Mouse (Mus musculus): ENCODE measurements around the gene Bhlhe41. TPM values are rescaled to one million over a fixed set of nuclear protein-coding genes. Genes with fewer than 3 reads are reported as not detected.

Bhlhe41 gene
- polyA plus RNA-seq, 1 experiment from 2014 or later = 1.7 TPM

DNA sequence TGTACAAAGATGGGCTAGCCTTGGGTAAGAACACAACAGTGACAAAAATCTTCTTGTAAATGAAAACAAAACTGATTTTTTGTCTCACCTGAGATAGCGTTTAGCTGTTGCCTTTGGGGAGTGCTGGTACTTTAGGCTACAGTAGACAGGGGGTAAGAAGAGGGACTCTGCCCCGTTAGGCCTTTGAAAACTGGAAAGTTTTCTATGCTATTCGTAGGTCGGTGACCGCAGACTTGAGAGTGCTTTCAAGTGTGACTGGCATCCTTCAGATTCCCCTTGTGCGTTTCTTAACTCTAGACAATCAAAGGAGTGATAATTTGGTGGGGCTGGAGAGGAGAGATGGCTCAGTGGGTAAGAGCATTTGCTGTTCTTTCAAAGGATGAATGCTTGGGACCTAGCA, 22.4 kb upstream of the Bhlhe41 start:
- H3K27ac ChIP-seq (replicated peaks) = no peak overlapping the region

DNA sequence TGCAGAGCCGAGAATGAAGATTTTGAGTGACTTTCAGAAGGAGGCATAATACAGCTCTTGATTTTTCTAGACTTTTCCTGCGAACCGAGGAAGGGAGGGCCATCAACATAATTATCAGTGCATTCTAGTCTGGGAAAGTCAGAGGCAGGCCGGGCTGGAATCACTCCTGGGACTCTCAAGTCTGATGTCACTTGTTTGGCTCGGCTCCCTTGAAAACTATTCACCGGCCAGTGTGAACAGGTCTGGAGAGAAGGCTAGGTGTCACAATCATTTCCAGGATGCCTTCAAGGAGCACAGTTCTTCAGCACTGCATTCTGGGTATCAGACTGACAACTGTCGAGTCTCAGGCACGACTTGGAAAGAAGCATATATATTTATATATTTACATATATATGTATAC, 20.9 kb upstream of the Bhlhe41 start:
- H3K27ac ChIP-seq (replicated peaks) = no peak overlapping the region
- DNase-seq (ENCODE audit: low spot score) = no peak
- H3K4me3 ChIP-seq = no peak overlapping the region
- no peaks in the 10 kb centered on the region for H3K4me1 ChIP-seq
- 89% methylated on average over 8 of the region's 8 CpGs for WGBS
- no peaks in the 10 kb centered on the region for H3K27me3 ChIP-seq (ENCODE audit: low read depth, poor library complexity, severe bottlenecking)
- H3K36me3 ChIP-seq = no peaks in the 10 kb centered on the region
- H3K9me3 ChIP-seq (replicated peaks) = no peaks in the 10 kb centered on the region

More for the DNA sequence above, 22.4 kb upstream of the Bhlhe41 start:
- DNase-seq (ENCODE audit: low spot score) = no peak
- Histone ChIP-seq H3K4me3 (no peak overlapping the region), H3K36me3 (no peaks in the 10 kb centered on the region), H3K9me3 (replicated peaks) (no peaks in the 10 kb centered on the region), H3K27me3 (ENCODE audit: low read depth, poor library complexity, severe bottlenecking) (no peaks in the 10 kb centered on the region), H3K4me1 (no peaks in the 10 kb centered on the region)
- 73% methylated on average over 6 of the region's 6 CpGs for WGBS

DNA sequence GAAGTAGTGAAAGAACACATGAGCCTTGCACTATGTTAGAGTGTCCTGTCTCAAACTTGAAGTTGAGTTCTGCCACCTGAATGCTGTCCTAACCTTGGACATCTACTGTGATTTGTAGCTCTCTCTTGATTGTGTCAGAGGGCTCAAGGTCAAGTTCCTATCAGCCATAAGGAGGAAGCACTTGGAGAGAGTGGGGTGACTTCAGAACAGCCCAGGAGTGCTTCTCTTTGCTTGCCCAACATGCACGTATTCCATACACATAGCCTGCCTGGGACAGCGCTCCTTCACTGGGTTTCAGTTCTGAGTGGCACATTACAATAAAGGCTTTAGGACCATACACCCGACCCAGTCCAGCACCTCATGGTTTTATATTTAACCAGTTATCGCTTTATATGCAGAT, 19.7 kb upstream of the Bhlhe41 start:
- H3K36me3 ChIP-seq = no peaks in the 10 kb centered on the region
- no peak overlapping the region for H3K4me3 ChIP-seq
- H3K4me1 ChIP-seq = no peaks in the 10 kb centered on the region
- H3K9me3 ChIP-seq (replicated peaks) = no peaks in the 10 kb centered on the region
- no peaks in the 10 kb centered on the region for H3K27me3 ChIP-seq (ENCODE audit: low read depth, poor library complexity, severe bottlenecking)
- H3K27ac ChIP-seq (replicated peaks) = no peak overlapping the region
- 88% methylated on average over 4 of the region's 4 CpGs for WGBS
- no peak for DNase-seq (ENCODE audit: low spot score)

DNA sequence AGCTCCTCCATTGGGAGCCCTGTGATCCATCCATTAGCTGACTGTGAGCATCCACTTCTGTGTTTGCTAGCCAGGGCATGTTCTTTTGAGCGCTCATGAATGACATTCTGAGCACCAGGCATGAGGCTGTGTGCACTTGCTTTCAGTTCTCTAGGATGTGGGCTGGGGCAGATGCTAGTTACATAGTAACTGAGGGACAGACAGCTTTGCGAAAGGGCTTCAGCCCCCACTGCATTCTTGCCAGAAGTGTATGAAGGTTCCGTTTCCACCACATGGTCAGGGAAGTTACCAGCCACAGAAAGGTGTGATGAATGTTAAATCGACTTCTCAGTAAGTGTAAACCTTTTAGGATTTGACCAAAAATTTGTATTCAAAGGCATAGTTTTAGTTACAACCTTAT, 18.3 kb upstream of the Bhlhe41 start:
- DNase-seq (ENCODE audit: low spot score) = no peak
- H3K4me3 ChIP-seq = no peak overlapping the region
- no peak overlapping the region for H3K27ac ChIP-seq (replicated peaks)
- H3K9me3 ChIP-seq (replicated peaks) = no peaks in the 10 kb centered on the region
- no peaks in the 10 kb centered on the region for H3K36me3 ChIP-seq
- no peaks in the 10 kb centered on the region for H3K4me1 ChIP-seq
- no peaks in the 10 kb centered on the region for H3K27me3 ChIP-seq (ENCODE audit: low read depth, poor library complexity, severe bottlenecking)
- 86% methylated on average over 4 of the region's 4 CpGs for WGBS

DNA sequence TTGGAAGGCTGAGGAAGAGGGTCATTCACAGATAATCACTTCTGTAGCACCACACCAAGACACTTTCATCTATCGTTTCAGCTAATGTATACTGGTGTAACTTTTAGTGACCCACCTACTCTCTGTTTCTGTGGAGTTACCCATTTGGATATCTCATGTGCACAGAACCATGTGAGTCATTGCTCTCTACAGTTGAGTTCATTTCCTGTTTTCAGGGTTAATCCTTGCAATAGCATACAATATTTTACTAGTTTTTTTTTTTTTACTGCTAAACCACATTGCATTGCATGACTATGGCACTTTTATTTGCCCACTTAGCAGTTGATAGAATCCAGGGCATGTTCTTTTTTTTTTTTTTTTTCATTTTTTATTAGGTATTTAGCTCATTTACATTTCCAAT, 17.7 kb upstream of the Bhlhe41 start:
- WGBS = 98% methylated on average over 1 of the region's 1 CpGs
- DNase-seq (ENCODE audit: low spot score) = no peak

DNA sequence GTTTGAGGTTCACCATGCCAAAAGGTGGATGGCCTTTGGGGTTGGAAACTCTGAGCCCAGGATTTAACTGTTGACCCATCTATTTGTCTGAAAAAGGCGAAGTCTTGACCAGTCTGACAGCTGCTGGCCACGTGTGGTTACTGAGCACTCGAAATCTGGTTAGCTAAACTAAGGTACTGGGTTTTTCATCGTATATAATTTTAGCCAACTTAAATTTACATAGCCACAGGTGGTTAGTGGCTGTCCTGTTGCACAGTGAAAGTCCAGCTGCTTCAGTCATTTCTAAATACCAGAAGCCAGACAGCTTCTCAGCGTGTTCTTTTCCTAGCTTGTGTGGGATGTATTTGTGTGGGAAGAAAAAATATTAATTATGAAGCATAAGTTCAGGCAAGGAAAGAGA, 15.3 kb upstream of the Bhlhe41 start:
- no peak overlapping the region for H3K4me3 ChIP-seq
- WGBS = 91% methylated on average over 5 of the region's 5 CpGs
- H3K36me3 ChIP-seq = no peaks in the 10 kb centered on the region
- no peaks in the 10 kb centered on the region for H3K27me3 ChIP-seq (ENCODE audit: low read depth, poor library complexity, severe bottlenecking)
- no peak for DNase-seq (ENCODE audit: low spot score)
- H3K9me3 ChIP-seq (replicated peaks) = no peaks in the 10 kb centered on the region
- H3K27ac ChIP-seq (replicated peaks) = no peak overlapping the region
- H3K4me1 ChIP-seq = no peaks in the 10 kb centered on the region

More for the DNA sequence above, 17.7 kb upstream of the Bhlhe41 start:
- Histone ChIP-seq H3K27ac (replicated peaks) (no peak overlapping the region), H3K4me1 (no peaks in the 10 kb centered on the region), H3K27me3 (ENCODE audit: low read depth, poor library complexity, severe bottlenecking) (no peaks in the 10 kb centered on the region), H3K9me3 (replicated peaks) (no peaks in the 10 kb centered on the region), H3K4me3 (no peak overlapping the region), H3K36me3 (no peaks in the 10 kb centered on the region)

DNA sequence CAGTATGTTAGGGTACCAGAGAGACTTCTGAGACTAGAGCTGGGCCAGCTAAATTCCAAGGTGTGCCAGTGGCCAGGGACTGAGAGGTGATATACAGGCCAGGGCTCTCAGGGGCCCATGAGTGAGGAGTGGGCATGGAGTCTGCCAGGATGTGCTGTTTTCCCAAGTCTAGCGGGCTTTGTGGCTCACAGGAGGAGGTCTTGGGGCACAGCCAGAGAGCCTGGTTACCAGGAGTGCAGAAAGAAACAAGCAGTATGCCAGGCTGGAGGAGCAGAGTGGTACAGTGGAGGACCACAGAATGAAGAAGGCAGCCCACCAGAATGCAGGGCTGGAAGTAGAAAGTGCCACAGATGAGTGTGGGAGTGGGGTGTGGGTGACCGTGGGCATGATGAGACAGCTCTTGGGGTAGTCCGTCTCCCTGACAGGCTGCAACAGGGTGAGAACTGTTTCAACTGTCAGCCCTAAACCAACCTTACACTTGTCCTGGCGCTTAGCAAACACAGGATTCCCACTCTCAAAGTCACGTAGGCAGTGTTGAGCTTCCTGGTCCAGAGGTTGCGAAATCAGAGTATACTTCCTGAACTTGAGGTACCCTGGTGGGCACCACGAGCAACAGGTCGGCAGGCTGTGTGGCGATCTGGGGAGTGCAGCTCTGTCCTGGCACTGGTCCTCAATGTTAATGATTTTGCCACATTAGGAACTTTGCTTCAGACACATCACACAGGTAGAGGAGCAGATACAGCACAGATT, 11.8 kb upstream of the Bhlhe41 start:
- WGBS = 89% methylated on average over 9 of the region's 9 CpGs
- no peaks in the 10 kb centered on the region for H3K9me3 ChIP-seq (replicated peaks)
- no peaks in the 10 kb centered on the region for H3K4me1 ChIP-seq
- no peaks in the 10 kb centered on the region for H3K36me3 ChIP-seq
- no peak overlapping the region for H3K27ac ChIP-seq (replicated peaks)
- no peaks in the 10 kb centered on the region for H3K27me3 ChIP-seq (ENCODE audit: low read depth, poor library complexity, severe bottlenecking)
- no peak for DNase-seq (ENCODE audit: low spot score)
- no peak overlapping the region for H3K4me3 ChIP-seq

DNA sequence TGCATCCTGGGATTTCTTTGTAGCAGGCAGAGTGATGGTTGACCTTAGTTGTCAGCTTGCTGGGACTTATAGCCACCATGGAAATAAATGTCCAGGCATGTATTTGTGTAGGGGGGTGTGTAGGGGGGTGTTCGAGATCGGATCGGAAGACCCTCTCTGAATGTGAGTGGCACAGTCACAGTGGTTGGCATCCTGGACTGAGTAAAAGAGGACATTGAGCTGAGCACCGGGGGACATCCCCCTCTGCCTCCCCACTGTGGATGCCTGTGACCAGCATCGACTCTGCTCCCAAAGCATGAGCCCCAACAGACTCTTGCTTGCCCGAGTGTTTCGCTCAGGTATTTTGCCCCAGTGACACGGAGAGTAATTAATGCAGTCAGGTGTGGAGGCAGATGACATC, 8.0 kb upstream of the Bhlhe41 start:
- Histone ChIP-seq H3K27me3 (ENCODE audit: low read depth, poor library complexity, severe bottlenecking) (peaks cover 14% of the 10 kb centered on the region), H3K9me3 (replicated peaks) (no peaks in the 10 kb centered on the region), H3K4me1 (no peaks in the 10 kb centered on the region), H3K27ac (replicated peaks) (no peak overlapping the region), H3K4me3 (no peak overlapping the region), H3K36me3 (no peaks in the 10 kb centered on the region)
- DNase-seq (ENCODE audit: low spot score) = no peak
- 86% methylated on average over 8 of the region's 8 CpGs for WGBS

DNA sequence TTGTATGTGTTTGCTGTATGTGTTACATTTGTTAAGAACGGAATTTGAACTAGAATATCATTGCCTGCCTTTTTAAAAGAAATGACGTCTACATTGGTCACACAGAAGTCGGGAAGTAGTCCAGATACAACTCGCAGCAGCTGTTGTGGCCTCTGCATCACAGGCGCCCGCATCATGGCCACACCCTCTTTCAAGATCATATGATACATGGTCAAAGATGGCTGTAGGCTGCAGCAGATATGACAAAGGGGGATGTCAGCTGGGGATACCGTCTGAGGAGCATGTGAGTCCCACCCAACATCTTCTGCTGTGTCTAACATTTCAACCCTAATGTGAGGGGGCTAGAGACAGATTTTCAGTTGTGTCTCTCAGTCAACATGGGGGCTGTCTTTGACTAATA, 6.7 kb upstream of the Bhlhe41 start:
- WGBS = 92% methylated on average over 7 of the region's 7 CpGs
- no peak for DNase-seq (ENCODE audit: low spot score)
- no peaks in the 10 kb centered on the region for H3K9me3 ChIP-seq (replicated peaks)
- H3K36me3 ChIP-seq = no peaks in the 10 kb centered on the region
- H3K27ac ChIP-seq (replicated peaks) = no peak overlapping the region
- no peaks in the 10 kb centered on the region for H3K4me1 ChIP-seq
- peaks cover 28% of the 10 kb centered on the region for H3K27me3 ChIP-seq (ENCODE audit: low read depth, poor library complexity, severe bottlenecking)
- no peak overlapping the region for H3K4me3 ChIP-seq

DNA sequence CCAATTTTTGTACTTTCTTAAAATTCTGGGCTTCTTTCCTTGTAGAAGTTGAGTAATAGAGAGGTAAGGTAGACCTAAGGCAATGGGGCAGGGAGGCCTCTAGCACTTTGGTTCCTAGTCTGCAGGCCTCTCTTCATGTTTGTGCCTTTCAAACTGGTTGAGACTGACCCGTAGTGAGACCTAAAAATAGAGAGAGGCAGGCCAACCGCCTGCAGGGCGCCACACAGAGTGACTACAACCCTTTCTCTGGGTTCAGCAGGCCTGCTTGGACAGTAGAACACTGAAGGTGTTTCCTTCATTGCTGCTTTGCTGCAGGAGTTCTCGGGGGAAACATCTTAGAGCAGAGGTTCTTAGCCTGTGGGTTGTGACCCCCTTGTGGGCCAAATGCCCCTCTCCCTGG, 5.6 kb upstream of the Bhlhe41 start:
- Histone ChIP-seq H3K9me3 (replicated peaks) (no peaks in the 10 kb centered on the region), H3K27me3 (ENCODE audit: low read depth, poor library complexity, severe bottlenecking) (peaks cover 38% of the 10 kb centered on the region), H3K4me1 (peaks cover 9% of the 10 kb centered on the region), H3K27ac (replicated peaks) (no peak overlapping the region), H3K4me3 (no peak overlapping the region), H3K36me3 (no peaks in the 10 kb centered on the region)
- no peak for DNase-seq (ENCODE audit: low spot score)
- 69% methylated on average over 4 of the region's 4 CpGs for WGBS

DNA sequence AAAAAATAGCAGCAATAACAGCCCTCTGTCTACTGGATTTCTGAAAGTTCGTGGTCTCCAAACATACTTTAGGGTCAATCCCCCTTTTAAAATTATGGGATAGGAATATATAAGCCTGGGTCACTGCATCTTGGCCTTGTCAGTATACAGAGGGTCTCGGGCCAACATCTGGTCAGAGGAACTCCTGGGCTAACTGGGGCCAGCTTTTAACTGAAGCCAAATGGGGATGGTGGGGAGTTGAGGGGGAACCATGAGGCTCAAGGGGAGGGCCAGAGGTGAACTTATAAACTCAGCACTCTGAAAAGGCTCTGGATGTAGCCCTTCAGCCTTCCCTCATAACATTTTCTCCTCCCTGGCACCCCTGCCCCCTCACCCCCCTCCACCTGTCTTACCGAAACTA, 1.8 kb upstream of the Bhlhe41 start:
- Histone ChIP-seq H3K9me3 (replicated peaks) (no peaks in the 10 kb centered on the region), H3K4me3 (no peak overlapping the region), H3K36me3 (no peaks in the 10 kb centered on the region), H3K27me3 (ENCODE audit: low read depth, poor library complexity, severe bottlenecking) (peaks cover 77% of the 10 kb centered on the region), H3K4me1 (peaks cover 47% of the 10 kb centered on the region), H3K27ac (replicated peaks) (no peak overlapping the region)
- no peak for DNase-seq (ENCODE audit: low spot score)
- WGBS = 75% methylated on average over 3 of the region's 3 CpGs

DNA sequence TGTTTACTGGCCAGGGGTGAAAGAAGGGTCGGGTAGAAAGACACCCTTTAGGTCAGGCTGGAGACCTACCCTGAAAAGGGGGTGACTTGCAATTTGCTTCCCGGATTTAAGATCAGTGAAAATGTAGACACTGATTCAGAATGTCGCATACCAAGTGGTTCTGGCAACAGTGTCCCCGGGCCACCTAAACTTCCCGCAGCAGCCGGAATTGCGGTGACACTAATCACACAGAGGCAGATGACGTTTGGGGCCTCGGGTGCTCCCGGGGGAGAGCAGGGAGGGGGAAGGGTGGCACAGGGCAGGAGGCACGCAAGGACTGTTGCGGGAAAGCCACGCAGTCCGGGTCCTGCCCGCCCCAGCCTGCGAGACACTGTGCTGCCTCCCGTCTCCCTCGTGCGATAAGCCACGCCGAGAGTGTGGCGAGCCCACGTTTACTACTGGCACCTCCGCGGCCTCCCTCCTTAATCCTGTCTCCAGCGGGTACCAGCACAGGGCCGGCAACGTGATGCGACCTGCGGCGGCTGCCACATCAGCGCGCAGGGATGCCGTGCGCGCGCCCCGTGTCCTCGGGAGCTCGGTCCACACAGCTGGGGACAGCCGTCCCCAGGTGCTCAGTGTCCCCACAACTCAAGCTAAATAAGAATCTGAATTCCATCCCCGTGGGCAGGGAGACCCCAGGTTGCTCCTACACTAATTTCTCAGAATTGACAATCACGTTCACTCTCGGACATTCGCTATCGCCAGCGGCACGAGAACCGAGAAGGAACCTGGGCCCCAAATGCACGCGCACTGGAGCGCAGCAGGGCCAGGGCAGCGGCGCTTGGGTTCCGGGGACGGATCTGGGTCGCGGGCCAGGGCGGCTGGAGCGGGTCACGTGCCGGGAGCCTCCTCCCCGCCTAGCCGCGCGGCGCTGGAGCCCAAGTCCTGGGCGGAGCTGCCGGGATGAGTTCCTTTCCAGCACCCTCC, 811 bp upstream of the Bhlhe41 start:
- DNase-seq (ENCODE audit: low spot score) = peak; percentile 74
- peak overlapping the region; percentile 66 for H3K4me3 ChIP-seq
- H3K27me3 ChIP-seq (ENCODE audit: low read depth, poor library complexity, severe bottlenecking) = peaks cover 86% of the 10 kb centered on the region
- H3K9me3 ChIP-seq (replicated peaks) = no peaks in the 10 kb centered on the region
- WGBS = under 1% methylated on average over 69 of the region's 69 CpGs
- peak overlapping the region; percentile 78 for H3K27ac ChIP-seq (replicated peaks)
- no peaks in the 10 kb centered on the region for H3K36me3 ChIP-seq
- peaks cover 47% of the 10 kb centered on the region for H3K4me1 ChIP-seq

DNA sequence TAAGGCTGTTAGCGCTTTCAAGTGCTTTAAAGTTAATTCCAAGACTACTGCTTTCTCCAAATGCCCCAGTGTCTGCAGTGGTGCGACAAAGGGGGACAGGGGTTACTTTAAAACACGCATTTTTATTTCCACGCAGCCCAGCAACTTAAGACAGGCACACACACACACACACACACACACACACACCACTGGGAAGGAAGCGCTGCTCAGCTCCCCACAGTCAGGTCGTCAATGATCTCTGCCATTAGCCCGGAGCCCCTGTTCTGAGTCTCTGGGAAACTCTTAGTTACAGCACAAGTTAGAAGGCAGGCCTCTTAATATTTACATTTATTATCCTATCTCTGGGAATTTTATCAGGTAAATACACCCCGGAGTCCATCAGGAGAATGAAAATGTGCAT, 1.2 kb downstream of the Bhlhe41 start:
- WGBS = 2% methylated on average over 8 of the region's 8 CpGs
- Histone ChIP-seq H3K4me1 (peaks cover 53% of the 10 kb centered on the region), H3K9me3 (replicated peaks) (no peaks in the 10 kb centered on the region), H3K27me3 (ENCODE audit: low read depth, poor library complexity, severe bottlenecking) (peaks cover 98% of the 10 kb centered on the region), H3K27ac (replicated peaks) (no peak overlapping the region), H3K36me3 (no peaks in the 10 kb centered on the region), H3K4me3 (peak overlapping the region; percentile 66)
- no peak for DNase-seq (ENCODE audit: low spot score)
